10 mouse cellular contexts compared by ENCODE assay signal in the genomic region with DNA sequence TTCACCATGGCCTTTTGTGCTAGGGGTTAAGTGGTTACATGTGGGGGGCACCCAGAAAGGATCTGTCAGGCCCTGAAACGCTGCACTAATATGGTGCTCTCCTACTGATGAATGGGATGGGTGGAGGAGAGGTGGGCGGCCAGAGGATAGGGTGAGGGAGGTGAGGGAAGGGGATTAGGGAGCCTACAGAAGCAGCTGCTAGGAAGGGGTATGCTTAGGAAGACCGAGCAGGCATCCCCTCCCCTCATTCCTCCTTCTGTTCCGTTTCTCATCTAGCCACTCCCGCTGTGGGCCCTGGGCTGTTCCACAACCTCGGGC. TPM values are rescaled to one million over a fixed set of nuclear protein-coding genes. Genes with fewer than 3 reads are reported as not detected.
DNase-seq lines count a peak whose midpoint lies in the region; ATAC-seq and TF ChIP-seq lines count a peak whose summit lies in the region.
"Had no signal": no experiment of that assay in that cellular context is flagged by ENCODE, and none has a peak within 500 bp of the region (broad histone marks: within the 10 kb centered on the region; RNA-seq: fewer than 3 reads in every experiment).

No protein-coding gene starts in this region.

- WGBS in liver, embryonic 12.5 days (ENCODE audit: insufficient replicate concordance) = 17% methylated on average over 6 of the region's 6 CpGs
- 0% methylated on average over 6 of the region's 6 CpGs for WGBS in forebrain, embryonic 13.5 days
- 38% methylated on average over 6 of the region's 6 CpGs for WGBS in intestine, postnatal 0 days
- WGBS in neural tube, embryonic 15.5 days = 10% methylated on average over 6 of the region's 6 CpGs

- no peak for ATAC-seq in liver, embryonic 12.5 days
- peak; percentile 84 for ATAC-seq in forebrain, embryonic 13.5 days
- ATAC-seq in intestine, postnatal 0 days = 0 out of 2 replicates have a peak, but pooled peaks have one; percentile 10
- no peak for ATAC-seq in neural tube, embryonic 15.5 days (ENCODE audit: low FRiP score)

- H3K4me3 ChIP-seq in liver, embryonic 12.5 days = no peak overlapping the region
- peak overlapping the region; percentile 6; the same call in 1 of the 2 replicates for H3K4me3 ChIP-seq in forebrain, embryonic 13.5 days
- H3K4me3 ChIP-seq in intestine, postnatal 0 days (ENCODE audit: low read depth, low read length) = no peak overlapping the region
- H3K4me3 ChIP-seq in neural tube, embryonic 15.5 days (replicated peaks) = 0 out of 2 replicates have a peak overlapping the region, but pooled peaks have one; percentile 11

- H3K4me2 ChIP-seq in liver, embryonic 12.5 days = 0 out of 2 replicates have a peak overlapping the region, but pooled peaks have one; percentile 12
- H3K4me2 ChIP-seq in forebrain, embryonic 13.5 days = peak overlapping the region; percentile 49
- H3K4me2 ChIP-seq in intestine, postnatal 0 days (replicated peaks; ENCODE audit: low read depth) = peak overlapping the region; percentile 39
- H3K4me2 ChIP-seq in neural tube, embryonic 15.5 days = peak overlapping the region; percentile 47

- H3K27ac ChIP-seq in liver, embryonic 12.5 days = no peak overlapping the region
- peak overlapping the region; percentile 25; the same call in 1 of the 2 replicates for H3K27ac ChIP-seq in forebrain, embryonic 13.5 days
- no peak overlapping the region for H3K27ac ChIP-seq in intestine, postnatal 0 days (ENCODE audit: low read depth, low read length)
- no peak overlapping the region for H3K27ac ChIP-seq in neural tube, embryonic 15.5 days (replicated peaks)

- no peaks in the 10 kb centered on the region for H3K36me3 ChIP-seq in liver, embryonic 12.5 days
- H3K36me3 ChIP-seq in forebrain, embryonic 13.5 days (ENCODE audit: poor library complexity, severe bottlenecking) = no peaks in the 10 kb centered on the region
- H3K36me3 ChIP-seq in intestine, postnatal 0 days (ENCODE audit: control insufficient read depth, insufficient read depth) = no peaks in the 10 kb centered on the region
- no peaks in the 10 kb centered on the region for H3K36me3 ChIP-seq in neural tube, embryonic 15.5 days

- no peaks in the 10 kb centered on the region for H3K9me3 ChIP-seq in liver, embryonic 12.5 days (replicated peaks)
- H3K9me3 ChIP-seq in forebrain, embryonic 13.5 days (replicated peaks) = no peaks in the 10 kb centered on the region
- no peaks in the 10 kb centered on the region for H3K9me3 ChIP-seq in intestine, postnatal 0 days (ENCODE audit: control insufficient read depth)
- H3K9me3 ChIP-seq in neural tube, embryonic 15.5 days (replicated peaks) = no peaks in the 10 kb centered on the region

- peaks cover 7% of the 10 kb centered on the region; the same call in 1 of the 2 replicates for H3K27me3 ChIP-seq in liver, embryonic 12.5 days (replicated peaks)
- peaks cover 58% of the 10 kb centered on the region for H3K27me3 ChIP-seq in forebrain, embryonic 13.5 days
- no peaks in the 10 kb centered on the region for H3K27me3 ChIP-seq in intestine, postnatal 0 days (replicated peaks; ENCODE audit: control insufficient read depth, insufficient read depth, low read length)
- H3K27me3 ChIP-seq in neural tube, embryonic 15.5 days (replicated peaks) = no peaks in the 10 kb centered on the region; the same call in 1 of the 2 replicates

- DNase-seq in liver = no peak
- no peak for DNase-seq in spleen, postnatal 36 days (ENCODE audit: low spot score in 2 of 2)
- DNase-seq in left cerebral cortex, adult 9 months (ENCODE audit: low spot score in 2 of 2) = no peak
- no peak for DNase-seq in spleen, adult 12 weeks (ENCODE audit: low spot score)
- DNase-seq: gastrocnemius, postnatal 36 days; thymus, adult 2 months had no signal

- H3K9ac ChIP-seq in liver, embryonic 12.5 days = no peak overlapping the region
- peak overlapping the region; percentile 28; the same call in 1 of the 2 replicates for H3K9ac ChIP-seq in forebrain, embryonic 13.5 days
- H3K9ac ChIP-seq in intestine, postnatal 0 days (ENCODE audit: low read depth, low read length) = no peak overlapping the region
- H3K9ac ChIP-seq in neural tube, embryonic 15.5 days (replicated peaks) = no peak overlapping the region

- H3K4me1 ChIP-seq in liver, embryonic 12.5 days = no peaks in the 10 kb centered on the region
- H3K4me1 ChIP-seq in forebrain, embryonic 13.5 days = peaks cover 14% of the 10 kb centered on the region
- H3K4me1 ChIP-seq in intestine, postnatal 0 days (replicated peaks; ENCODE audit: control insufficient read depth, insufficient read depth, low read length) = no peaks in the 10 kb centered on the region
- H3K4me1 ChIP-seq in neural tube, embryonic 15.5 days = peaks cover 8% of the 10 kb centered on the region

- TF ChIP-seq CTCF in intestine, postnatal 0 days (IDR thresholded peaks at IDR 0.05; ENCODE audit: low read depth) = no peak

RNA-seq across cellular contexts. Expression of a gene that starts 7.2 kb away (rescaled TPM):
- 0.26 and 0.44 TPM in 2 replicates for polyA plus RNA-seq in liver, embryonic 12.5 days (2016; fragmentation: Nextera tagmentation; extraction: Ambion mirVana)
- 2.2 and 2.4 TPM in 2 replicates for polyA plus RNA-seq in forebrain, embryonic 13.5 days (2015; fragmentation: Nextera tagmentation; extraction: Ambion mirVana)
- polyA plus RNA-seq in intestine, postnatal 0 days (2015; fragmentation: Nextera tagmentation; extraction: Ambion mirVana) = 1.2 and 1.4 TPM in 2 replicates
- 14.9 and 19.1 TPM in 2 replicates for polyA plus RNA-seq in neural tube, embryonic 15.5 days (2015; fragmentation: Nextera tagmentation; extraction: Ambion mirVana)

RNA-seq across cellular contexts. Expression of a gene that starts 45.7 kb away (rescaled TPM):
- 44.4 and 44.5 TPM in 2 replicates for polyA plus RNA-seq in liver, embryonic 12.5 days (2016; fragmentation: Nextera tagmentation; extraction: Ambion mirVana)
- polyA plus RNA-seq in forebrain, embryonic 13.5 days (2015; fragmentation: Nextera tagmentation; extraction: Ambion mirVana) = 41.9 and 43.3 TPM in 2 replicates
- 8.3 and 10.2 TPM in 2 replicates for polyA plus RNA-seq in intestine, postnatal 0 days (2015; fragmentation: Nextera tagmentation; extraction: Ambion mirVana)
- 3.8 and 13.3 TPM in 2 replicates for polyA plus RNA-seq in neural tube, embryonic 15.5 days (2015; fragmentation: Nextera tagmentation; extraction: Ambion mirVana)

Comparison
In these comparisons a context has a peak if more than half of its experiments do, and no peak if none do; other contexts are left out.
1. ATAC-seq: peak in forebrain, embryonic 13.5 days (single experiment) and intestine, postnatal 0 days (single experiment); none in liver, embryonic 12.5 days (single experiment) and neural tube, embryonic 15.5 days (single experiment).
2. H3K4me3 ChIP-seq: peak in forebrain, embryonic 13.5 days (single experiment) and neural tube, embryonic 15.5 days (single experiment); none in liver, embryonic 12.5 days (single experiment) and intestine, postnatal 0 days (single experiment).
3. Peak in every context shown above with its lines, with median percentiles within 50 percentile points of each other: H3K4me2 ChIP-seq.